16 mouse cellular contexts compared by ENCODE assay signal in the genomic region with DNA sequence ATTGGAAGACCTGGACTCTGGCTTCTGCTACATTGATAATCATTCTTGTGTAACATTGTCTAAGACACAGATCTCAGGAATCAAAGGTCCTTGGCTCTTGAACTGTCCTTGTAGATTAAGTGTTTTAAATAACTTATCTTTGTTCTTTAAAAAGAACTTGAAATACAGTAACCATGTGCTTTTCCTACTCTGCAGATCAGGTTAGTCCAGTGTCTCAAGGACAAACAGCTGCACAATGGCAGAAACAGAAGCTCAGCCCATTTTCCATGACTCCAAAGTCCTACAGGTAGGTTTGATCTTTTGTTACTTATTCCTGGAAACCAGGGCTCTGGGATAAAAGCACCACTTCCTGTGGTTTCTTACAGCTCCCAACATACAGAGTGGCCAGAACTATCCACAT.
"Had no signal": no experiment of that assay in that cellular context is flagged by ENCODE, and none has a peak within 500 bp of the region (broad histone marks: within the 10 kb centered on the region; RNA-seq: fewer than 3 reads in every experiment).

No protein-coding gene starts in this region.

- H3K4me1 ChIP-seq: midbrain, embryonic 10.5 days; midbrain, embryonic 12.5 days; neural tube, embryonic 13.5 days; neural tube, embryonic 15.5 days; stomach, embryonic 15.5 days had no signal

- H3K27me3 ChIP-seq: midbrain, embryonic 12.5 days; neural tube, embryonic 13.5 days; neural tube, embryonic 15.5 days; stomach, embryonic 15.5 days had no signal

- H3K9me3 ChIP-seq: midbrain, embryonic 10.5 days; midbrain, embryonic 12.5 days; neural tube, embryonic 13.5 days; neural tube, embryonic 15.5 days; stomach, embryonic 15.5 days had no signal

- DNase-seq: lung, adult 18-20 months; lung, embryonic 14.5 days; lung, postnatal 10 days; lung, postnatal 4 days; midbrain, embryonic 14.5 days; right cerebral cortex, postnatal 14 days; thymus, adult 2 months; thymus, postnatal 25 days had no signal

- H3K36me3 ChIP-seq: midbrain, embryonic 10.5 days; midbrain, embryonic 12.5 days; neural tube, embryonic 13.5 days; neural tube, embryonic 15.5 days; stomach, embryonic 15.5 days had no signal

- H3K9ac ChIP-seq: lung, embryonic 14.5 days; midbrain, embryonic 12.5 days; neural tube, embryonic 13.5 days; neural tube, embryonic 15.5 days; stomach, embryonic 15.5 days had no signal

- ATAC-seq: midbrain, embryonic 16.5 days had no signal

- H3K4me2 ChIP-seq: lung, embryonic 14.5 days; midbrain, embryonic 12.5 days; neural tube, embryonic 13.5 days; neural tube, embryonic 15.5 days; stomach, embryonic 15.5 days had no signal

- H3K27ac ChIP-seq: midbrain, embryonic 10.5 days; midbrain, embryonic 12.5 days; neural tube, embryonic 13.5 days; neural tube, embryonic 15.5 days; stomach, embryonic 15.5 days; stomach, postnatal 0 days had no signal

- H3K4me3 ChIP-seq: midbrain, embryonic 10.5 days; midbrain, embryonic 12.5 days; myocyte; neural tube, embryonic 13.5 days; neural tube, embryonic 15.5 days; stomach, embryonic 15.5 days had no signal
